Mouse (Mus musculus) testis, adult 2 months (tissue): Measurements from ENCODE around the gene Cyp8b1.

Source experiments
- CTCF ChIP-seq: fragments of 200-500 bp; IDR thresholded peaks from 2 replicates; pipeline ENCODE4 v1.5.1; 2012; ENCODE audit warnings: low read depth, mild to moderate bottlenecking, inconsistent platforms, low read length, moderate library complexity; ENCODE audit not compliant: control insufficient read depth, insufficient read depth, insufficient replicate concordance
- POLR2A ChIP-seq: fragments of 200-500 bp; IDR thresholded peaks from 2 replicates; pipeline ENCODE4 v1.6.1; 2012; ENCODE audit warnings: low read depth, mild to moderate bottlenecking, inconsistent platforms, low read length, moderate library complexity; ENCODE audit not compliant: control insufficient read depth

GRCm38 (mm10) chr9:121901710-121902700 lies 14.1 kb downstream of the Cyp8b1 start:
- TF ChIP-seq CTCF (no peak), POLR2A (no peak)
